Mouse (Mus musculus) cerebellum, adult 2 months (tissue): ENCODE measurements at regions not wholly inside any gene's neighbourhood (a gene's known extent, or its start where the extent isn't known, plus 50 kb on each side); places are given as distances from the start of the nearest gene placed in this dataset.

Experiments used
- CTCF ChIP-seq: fragments of 200-500 bp; IDR thresholded peaks from 2 replicates; pipeline ENCODE4 v1.5.1; 2011; ENCODE audit warnings: low read depth, mild to moderate bottlenecking, control low read depth, low read length, moderate library complexity, borderline replicate concordance; ENCODE audit not compliant: insufficient read depth
- POLR2A ChIP-seq: fragments of 200-500 bp; IDR thresholded peaks from 2 replicates; pipeline ENCODE4 v1.6.1; 2011; ENCODE audit warnings: low read length, control low read depth, borderline replicate concordance; ENCODE audit not compliant: insufficient read depth

- TF ChIP-seq CTCF, result no peak
- TF ChIP-seq POLR2A, result no peak
These were observed 57.3 kb upstream of the Rxfp2 start for GRCm38 (mm10) chr5:149961178-149961577.
